Mouse (Mus musculus) thymus, adult 2 months (tissue): ENCODE measurements around the gene Tomt. TPM values are rescaled to one million over a fixed set of nuclear protein-coding genes. Genes with fewer than 3 reads are reported as not detected.

Experiments
- DNase-seq: peaks from one replicate; pipeline ENCODE4 v3.0.0; 2021
- H3K27ac ChIP-seq: fragments of 200-500 bp; 2 replicates; pipeline ENCODE4 v1.5.1; 2012; ENCODE audit warnings: low read length, control low read depth; ENCODE audit not compliant: control insufficient read depth, insufficient read depth
- H3K27me3 ChIP-seq: fragments of 200-500 bp; 2 replicates; pipeline ENCODE4 v1.6.1; 2012; ENCODE audit warnings: mild to moderate bottlenecking, low read length, moderate library complexity, mixed read lengths; ENCODE audit not compliant: control insufficient read depth, insufficient read depth
- H3K36me3 ChIP-seq: fragments of 200-500 bp; 2 replicates; pipeline ENCODE4 v1.6.1; 2012; ENCODE audit warnings: mild to moderate bottlenecking, low read length, moderate library complexity; ENCODE audit not compliant: control insufficient read depth, insufficient read depth
- H3K4me1 ChIP-seq: fragments of 200-500 bp; replicated peaks from 2 replicates; pipeline ENCODE4 v1.6.1; 2012; ENCODE audit warnings: low read length; ENCODE audit not compliant: control insufficient read depth, insufficient read depth
- H3K4me3 ChIP-seq: fragments of 200-500 bp; 2 replicates; pipeline ENCODE4 v1.5.1; 2012; ENCODE audit warnings: mild to moderate bottlenecking, low read length, control low read depth, moderate library complexity; ENCODE audit not compliant: control insufficient read depth, insufficient read depth
- CTCF ChIP-seq: fragments of 200-500 bp; IDR thresholded peaks from 2 replicates; pipeline ENCODE4 v1.5.1; 2012; ENCODE audit warnings: mild to moderate bottlenecking, control low read depth, low read length, moderate library complexity, borderline replicate concordance; ENCODE audit not compliant: control insufficient read depth, poor library complexity, insufficient read depth; ENCODE audit errors: extremely low read depth
- POLR2A ChIP-seq: fragments of 200-500 bp; IDR thresholded peaks from 2 replicates; pipeline ENCODE4 v1.6.1; 2012; ENCODE audit warnings: mild to moderate bottlenecking, low read length, control low read depth, moderate library complexity; ENCODE audit not compliant: control insufficient read depth, poor library complexity, insufficient read depth; ENCODE audit errors: extremely low read depth
- WGBS: fragments of 180-500 bp; shearing (Covaris S2); methylation state at CpG from one replicate; pipeline ENCODE4 v1.1.7; 2018; 5-methylcytosine and 5-hydroxymethylcytosine counted together
- polyA plus RNA-seq: library from polyadenylated mRNA; depleted of rRNA; stranded (reverse); fragments of >200 nt; gene quantifications from 2 replicates; pipeline ENCODE4 v1.2.3, GENCODE M21; 2012

Tomt gene
- polyA plus RNA-seq, 1 experiment = 0.20 TPM

DNA sequence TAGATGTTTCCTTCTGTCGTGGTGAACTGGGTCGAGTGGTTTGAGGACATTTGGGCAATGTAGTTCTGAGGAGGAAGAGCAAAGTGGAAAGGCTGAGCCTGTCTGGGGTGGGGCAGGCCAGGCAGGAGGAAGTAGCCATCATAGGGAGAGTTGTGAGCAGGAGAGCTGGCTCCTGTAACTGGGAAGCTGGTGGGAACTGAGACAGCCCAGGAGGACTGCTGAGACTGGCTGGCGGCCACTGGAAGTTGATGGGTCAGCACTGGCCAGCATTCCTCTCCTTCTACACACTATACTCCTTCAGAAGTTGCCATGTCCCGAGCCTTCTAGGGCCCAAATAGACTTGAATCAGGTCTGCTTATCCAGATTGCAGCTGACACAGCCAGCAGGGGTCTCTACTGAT, 2.2 kb upstream of the Tomt start:
- H3K4me1 ChIP-seq = peaks cover 6% of the 10 kb centered on the region
- no peak overlapping the region for H3K4me3 ChIP-seq
- DNase-seq = no peak
- H3K36me3 ChIP-seq = peaks cover 21% of the 10 kb centered on the region
- H3K27me3 ChIP-seq = no peaks in the 10 kb centered on the region
- H3K27ac ChIP-seq = no peak overlapping the region
- TF ChIP-seq CTCF = no peak
- no peak for TF ChIP-seq POLR2A
- 52% methylated on average over 4 of the region's 4 CpGs for WGBS

DNA sequence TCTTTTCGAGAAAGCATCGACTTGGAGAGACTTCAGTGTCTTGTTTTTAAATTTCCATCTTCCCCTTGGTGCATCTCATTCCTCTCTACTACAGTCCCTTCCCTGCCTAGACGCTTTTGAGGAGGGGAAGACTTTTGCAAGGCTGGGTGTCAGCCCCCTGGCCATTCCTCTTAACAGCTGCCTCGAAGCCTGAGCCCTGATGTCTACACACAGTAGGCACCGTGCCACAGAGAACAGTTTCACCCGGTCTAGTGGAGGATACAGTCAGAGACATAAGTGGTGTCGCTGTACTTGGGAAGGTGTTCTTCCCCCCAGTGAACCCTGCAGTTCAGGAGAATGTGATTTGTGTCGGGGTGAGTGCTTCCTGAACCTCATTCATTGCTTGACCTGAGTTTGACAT, 537 bp upstream of the Tomt start:
- TF ChIP-seq POLR2A = no peak
- TF ChIP-seq CTCF = no peak
- Histone ChIP-seq H3K27ac (no peak overlapping the region), H3K4me1 (peaks cover 6% of the 10 kb centered on the region), H3K36me3 (peaks cover 6% of the 10 kb centered on the region; the same call in 1 of the 2 replicates), H3K27me3 (no peaks in the 10 kb centered on the region), H3K4me3 (0 out of 2 replicates have a peak overlapping the region, but pooled peaks have one; percentile 7)
- no peak for DNase-seq
- 3% methylated on average over 8 of the region's 8 CpGs for WGBS

DNA sequence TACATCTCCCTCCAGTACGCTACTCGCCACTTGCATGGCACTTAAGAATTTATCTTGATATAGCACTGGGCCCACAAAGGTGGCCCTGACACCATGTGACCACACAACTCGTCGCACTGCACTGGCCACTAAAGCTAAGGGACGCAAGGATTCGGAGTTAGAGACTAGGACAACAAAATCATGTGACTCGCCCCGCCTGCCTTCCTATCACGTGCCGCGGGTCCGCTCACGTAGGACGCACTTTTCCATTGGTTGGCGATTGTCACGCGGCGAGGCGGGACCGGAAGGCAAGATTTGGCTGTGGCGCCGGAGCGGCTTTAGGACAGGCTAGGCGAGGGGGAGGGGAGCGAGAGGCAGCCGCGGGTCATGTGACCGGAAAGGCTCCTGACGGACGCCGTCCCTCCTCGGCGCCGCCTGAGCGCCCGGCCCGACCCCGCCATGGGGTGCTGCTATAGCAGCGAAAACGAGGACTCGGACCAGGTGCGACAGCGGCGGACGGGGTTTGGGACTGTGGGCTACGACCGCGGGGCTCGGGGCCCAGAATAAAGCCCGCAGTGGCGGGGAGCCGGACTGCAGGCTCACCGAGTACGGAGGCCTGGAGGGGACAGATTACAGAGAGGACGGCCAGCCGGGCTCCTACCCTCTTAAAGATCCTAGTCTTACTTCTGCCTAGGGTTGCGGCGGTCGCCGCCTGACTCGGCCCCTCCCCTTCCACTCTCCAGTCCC, 435 bp downstream of the Tomt start, which contains the start of gene Lamtor1:
Gene Lamtor1 (plus strand): TSS at position 344 of the 726 bp plus-strand sequence.
- under 1% methylated on average over 61 of the region's 61 CpGs for WGBS
- Histone ChIP-seq H3K4me3 (peak within 1 kb of the TSS; percentile 87), H3K36me3 (no peaks in the 10 kb centered on the region; the same call in 1 of the 2 replicates), H3K4me1 (peaks cover 6% of the 10 kb centered on the region), H3K27ac (peak within 1 kb of the TSS; percentile 80), H3K27me3 (no peaks in the 10 kb centered on the region)
- TF ChIP-seq CTCF (peak; percentile 48; the same call in 1 of the 2 replicates), POLR2A (peak; percentile 77)
- DNase-seq = peak; percentile 98

DNA sequence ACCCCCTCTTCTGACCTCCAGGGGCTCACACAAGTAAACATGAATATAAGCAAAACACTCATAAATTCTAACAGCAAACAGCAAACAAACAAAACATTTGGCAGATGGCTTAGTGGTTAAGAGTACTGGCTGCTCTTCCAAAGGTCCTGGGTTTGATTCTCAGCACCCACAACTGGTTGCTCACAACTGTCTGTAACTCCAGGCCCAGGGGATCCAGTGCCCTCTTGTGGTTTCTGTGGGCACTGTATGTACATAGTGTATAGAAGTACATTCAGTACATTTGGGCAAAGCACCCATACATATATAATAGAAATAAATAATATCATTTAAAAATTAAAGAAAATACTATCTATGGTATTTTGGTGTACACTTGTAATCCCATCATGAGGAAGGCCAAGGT, 3.3 kb downstream of the Tomt start:
- TF ChIP-seq POLR2A (no peak), CTCF (no peak)
- Histone ChIP-seq H3K4me3 (no peak overlapping the region), H3K27me3 (no peaks in the 10 kb centered on the region), H3K4me1 (peaks cover 6% of the 10 kb centered on the region), H3K27ac (no peak overlapping the region), H3K36me3 (no peaks in the 10 kb centered on the region)
- no peak for DNase-seq

DNA sequence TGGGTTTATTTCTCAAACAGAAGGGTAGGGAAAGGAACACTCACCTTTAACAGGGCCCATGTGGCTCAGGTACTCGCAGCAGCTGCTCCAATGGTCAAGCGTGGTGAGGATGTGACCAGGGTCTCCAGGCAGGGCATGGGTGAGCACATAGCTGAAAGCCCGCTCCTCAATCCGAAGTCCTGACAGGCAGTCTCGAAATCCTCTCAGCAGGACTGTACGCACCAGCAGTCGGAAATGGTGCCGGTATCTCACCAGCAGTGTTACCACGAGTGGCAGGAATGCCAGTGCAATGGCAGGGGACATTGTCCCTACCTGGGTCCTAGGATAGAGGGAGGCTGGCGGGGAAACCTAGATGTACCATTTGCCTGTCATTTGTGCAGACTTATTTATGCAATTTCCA, 4.2 kb downstream of the Tomt start:
- TF ChIP-seq CTCF (no peak), POLR2A (no peak)
- DNase-seq = no peak
- WGBS = 98% methylated on average over 10 of the region's 10 CpGs
- Histone ChIP-seq H3K27me3 (no peaks in the 10 kb centered on the region), H3K36me3 (no peaks in the 10 kb centered on the region), H3K4me3 (no peak overlapping the region), H3K4me1 (peaks cover 8% of the 10 kb centered on the region), H3K27ac (no peak overlapping the region)

DNA sequence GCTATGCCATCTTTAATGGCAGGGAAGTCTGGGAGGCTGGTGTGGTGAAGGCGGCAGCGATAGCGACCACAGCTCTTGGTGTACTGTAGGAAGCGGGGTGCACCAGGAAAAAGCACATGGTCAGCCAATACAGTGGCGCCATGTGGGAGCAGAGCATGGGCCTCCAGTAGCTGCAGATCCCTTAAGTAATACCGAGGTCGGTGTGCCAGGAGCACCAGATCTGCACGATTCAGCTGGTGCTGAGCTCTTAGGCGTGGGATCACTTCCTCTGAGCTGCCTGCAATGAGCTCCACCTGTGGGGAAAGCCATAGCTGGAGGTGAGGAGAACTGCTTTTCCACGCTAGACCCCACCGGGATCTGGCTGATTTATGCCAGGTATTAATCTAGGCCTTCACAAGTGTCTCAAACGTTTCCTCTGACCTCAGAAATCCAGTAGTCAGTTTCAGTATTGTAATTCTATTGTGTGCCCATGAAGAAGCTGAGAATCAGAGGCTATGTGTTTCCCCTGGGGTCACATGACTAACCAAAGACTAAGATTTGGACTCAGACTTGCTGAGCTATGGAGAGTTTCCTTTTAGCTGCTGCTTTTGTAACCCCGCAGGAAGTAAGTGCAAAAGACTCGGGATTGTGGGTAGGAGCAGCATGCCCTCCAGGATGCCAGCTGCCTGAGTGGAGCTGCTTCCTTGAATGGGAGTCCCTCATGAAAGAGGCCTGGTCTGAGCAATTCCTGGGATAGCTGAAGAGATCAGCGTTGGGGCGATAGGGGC, 5.6 kb downstream of the Tomt start:
- no peak for TF ChIP-seq POLR2A
- no peak for TF ChIP-seq CTCF
- 92% methylated on average over 16 of the region's 16 CpGs for WGBS
- DNase-seq = no peak
- Histone ChIP-seq H3K27me3 (no peaks in the 10 kb centered on the region), H3K36me3 (no peaks in the 10 kb centered on the region), H3K27ac (no peak overlapping the region), H3K4me1 (peaks cover 6% of the 10 kb centered on the region), H3K4me3 (no peak overlapping the region)
